Mouse (Mus musculus) CH12.LX (cell line): ENCODE results near the gene Aspn.

Source experiments
- CHD2 ChIP-seq: IDR thresholded peaks from 2 replicates; pipeline ENCODE4 v1.6.1; 2011; ENCODE audit warnings: low read length, improper control_type of control experiment
- CTCF ChIP-seq, 2 experiments: IDR thresholded peaks in 1 of 2; conservative IDR thresholded peaks in 1 of 2; 2 replicates each; pipeline ENCODE4 v1.5.1; 2011 to 2012; ENCODE audit warnings: low read depth in 2 of 2, low read length in 2 of 2, improper control_type of control experiment in 1 of 2, inconsistent platforms in 1 of 2, mild to moderate bottlenecking in 1 of 2, moderate library complexity in 1 of 2
- ELF1 ChIP-seq: IDR thresholded peaks from 2 replicates; pipeline ENCODE4 v1.6.1; 2014; ENCODE audit warnings: low read depth, mild to moderate bottlenecking, inconsistent platforms, low read length, improper control_type of control experiment
- ETS1 ChIP-seq: conservative IDR thresholded peaks from 2 replicates; pipeline ENCODE4 v1.6.1; 2012; ENCODE audit warnings: low read depth, mild to moderate bottlenecking, inconsistent platforms, low read length, improper control_type of control experiment, moderate library complexity
- MAFK ChIP-seq: IDR thresholded peaks from 2 replicates; pipeline ENCODE4 v1.6.1; 2011; ENCODE audit warnings: low read length, improper control_type of control experiment; ENCODE audit not compliant: insufficient replicate concordance
- MAX ChIP-seq: IDR thresholded peaks from 2 replicates; pipeline ENCODE4 v1.6.1; 2011; ENCODE audit warnings: low read length, improper control_type of control experiment
- NELFE ChIP-seq: IDR thresholded peaks from 2 replicates; pipeline ENCODE4 v1.6.1; 2011; ENCODE audit warnings: low read depth, low read length, improper control_type of control experiment
- POLR2A ChIP-seq: IDR thresholded peaks from 2 replicates; pipeline ENCODE4 v1.6.1; 2011; ENCODE audit warnings: low read depth, mild to moderate bottlenecking, improper control_type of control experiment, low read length
- POLR2AphosphoS2 ChIP-seq: IDR thresholded peaks from 2 replicates; pipeline ENCODE4 v1.6.1; 2011; ENCODE audit warnings: low read depth, low read length, improper control_type of control experiment
- ZKSCAN1 ChIP-seq: IDR thresholded peaks from 2 replicates; pipeline ENCODE4 v1.6.1; 2012; ENCODE audit warnings: low read depth, inconsistent platforms, low read length, improper control_type of control experiment, borderline replicate concordance

DNA sequence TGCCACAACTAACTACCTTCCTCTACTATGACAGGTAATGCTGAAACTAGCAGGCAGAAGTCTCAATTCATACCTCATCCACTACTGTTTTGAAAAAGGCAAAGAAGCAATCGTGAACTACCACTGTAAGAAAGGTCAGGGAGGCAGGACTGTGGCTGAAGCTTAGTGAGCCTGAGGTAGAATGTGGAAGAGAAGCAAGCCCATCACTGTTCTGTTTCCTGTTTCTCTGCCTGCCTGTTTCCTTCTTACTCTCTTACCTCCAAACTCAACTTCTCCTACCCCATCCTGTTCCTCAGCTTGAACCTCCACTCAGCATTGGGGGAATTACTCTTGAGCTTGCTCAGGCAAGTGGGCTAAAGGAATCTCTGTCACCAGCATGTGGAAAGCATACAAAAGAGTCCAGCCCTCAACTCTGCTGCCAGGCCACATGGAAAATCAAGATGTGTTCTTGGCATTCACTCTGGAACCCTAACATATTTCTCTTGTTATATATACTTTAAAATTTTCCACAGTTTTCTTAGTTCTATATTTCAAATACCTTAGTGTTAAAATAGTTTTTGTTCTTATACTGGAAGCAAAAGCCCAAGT, 3.4 kb downstream of the Aspn start:
- no peak for TF ChIP-seq ETS1
- TF ChIP-seq CHD2, result no peak
- no peak for TF ChIP-seq CTCF (conservative IDR thresholded peaks at IDR 0.05 in 1 of 2, IDR thresholded peaks at IDR 0.05 in 1 of 2; ENCODE audit: low read depth in 2 of 2, low read length in 2 of 2)
- TF ChIP-seq POLR2A, result no peak
- no peak for TF ChIP-seq ZKSCAN1
- TF ChIP-seq MAFK, result no peak
- TF ChIP-seq ELF1, result no peak
- no peak for TF ChIP-seq NELFE
- TF ChIP-seq POLR2AphosphoS2, result no peak
- no peak for TF ChIP-seq MAX
